Mouse (Mus musculus) urinary bladder, postnatal 25 days (tissue): ENCODE results near the gene Diexf.

ENCODE experiments used
- DNase-seq: peaks from one replicate; pipeline ENCODE4 v3.0.0; 2022; ENCODE audit warnings: low spot score

Gene Diexf

DNA sequence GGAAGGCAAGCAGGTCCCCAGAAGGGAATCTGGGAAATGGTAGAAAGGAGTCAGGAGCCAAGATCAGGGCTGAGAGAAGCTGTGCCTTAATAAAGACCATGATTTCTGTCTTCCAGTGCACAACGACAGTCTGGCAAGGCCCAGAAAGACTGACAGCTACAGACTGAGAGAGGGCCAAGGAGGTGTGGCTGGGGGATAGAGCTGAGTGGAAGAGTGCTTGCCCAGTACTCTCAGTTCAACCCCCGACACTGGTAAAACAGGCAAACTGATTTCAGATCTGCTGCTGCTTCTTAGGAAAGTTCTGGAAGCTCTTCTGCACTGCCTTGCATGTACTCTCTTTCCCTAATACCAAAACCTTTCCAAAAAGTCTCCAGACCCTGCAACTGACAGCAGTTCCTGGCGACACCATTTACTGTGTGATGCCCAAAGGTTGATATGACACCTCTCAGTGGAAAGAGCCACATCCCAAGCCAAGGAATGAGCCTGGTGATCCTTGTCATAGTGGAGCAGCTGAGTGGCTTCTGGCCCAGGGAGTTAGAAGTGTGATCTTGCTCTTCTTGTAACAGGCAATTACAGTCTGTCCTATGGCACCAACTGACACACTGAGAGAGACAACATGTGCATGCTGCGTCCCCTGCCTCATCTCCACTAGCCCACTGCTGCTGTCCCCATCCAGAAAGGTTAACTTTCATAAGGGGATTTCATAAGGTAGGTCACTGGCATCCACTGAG, 43.8 kb downstream of the Diexf start:
- no peak for DNase-seq

DNA sequence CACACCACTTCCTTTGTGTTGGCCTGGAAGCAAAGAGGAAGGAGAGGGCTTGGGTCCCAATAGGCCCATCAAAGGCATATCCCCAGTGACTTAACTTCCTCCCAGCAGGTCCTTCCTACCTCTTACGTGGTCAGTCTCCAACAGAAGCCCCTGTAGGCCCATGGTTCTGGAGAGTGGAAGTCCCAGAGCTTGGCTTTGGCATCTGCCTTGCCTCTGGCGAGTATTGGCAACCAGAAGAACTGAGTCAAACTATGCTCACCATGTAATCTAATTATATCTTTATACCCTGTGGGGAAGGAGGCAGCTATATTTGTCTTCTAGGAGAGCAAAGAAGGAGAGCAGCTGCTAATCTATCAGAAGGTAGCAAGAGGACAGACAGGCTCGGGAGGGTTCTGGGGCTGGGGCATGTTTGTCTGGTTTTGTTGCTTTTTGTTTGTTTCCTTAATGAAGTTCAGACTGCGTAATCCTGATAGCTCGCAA, 44.5 kb downstream of the Diexf start:
- no peak for DNase-seq

DNA sequence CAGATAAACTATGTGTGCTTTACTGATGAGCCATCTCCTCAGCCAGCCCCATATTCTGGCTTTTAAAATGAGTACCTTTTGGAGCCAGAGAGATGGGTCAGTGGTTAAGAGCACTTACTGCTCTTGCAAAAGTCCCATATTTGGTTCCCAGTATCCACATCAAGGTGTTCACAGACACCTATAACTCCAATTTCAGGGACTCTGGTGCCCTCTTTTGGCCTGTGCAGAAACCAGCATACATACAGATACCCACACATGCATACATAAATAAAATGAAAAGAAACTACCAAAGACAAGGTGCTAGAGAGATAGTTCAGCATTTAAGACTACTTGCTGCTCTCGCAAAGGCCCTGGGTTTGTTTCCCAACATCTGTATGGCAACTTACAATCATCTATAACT, 46.1 kb downstream of the Diexf start:
- no peak for DNase-seq

DNA sequence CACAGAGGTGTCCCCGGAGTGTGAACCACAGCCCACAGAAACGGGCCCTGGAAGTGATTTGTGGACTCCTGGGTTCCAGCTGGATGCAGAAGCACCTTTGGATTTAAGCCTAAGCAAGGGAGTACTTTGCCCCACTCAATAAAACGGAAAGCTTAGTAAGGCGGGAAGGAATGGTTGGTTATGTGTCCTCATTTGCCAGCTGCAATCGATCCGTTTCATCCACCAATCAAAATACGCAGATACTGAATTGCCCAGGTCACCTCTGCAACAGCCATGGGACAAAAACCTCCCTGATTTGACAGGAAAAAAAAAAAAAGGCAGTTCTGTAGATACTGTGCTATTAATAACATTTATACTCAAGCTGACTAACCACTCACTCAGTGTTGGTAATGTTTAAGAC, 47.0 kb downstream of the Diexf start:
- DNase-seq: no peak

DNA sequence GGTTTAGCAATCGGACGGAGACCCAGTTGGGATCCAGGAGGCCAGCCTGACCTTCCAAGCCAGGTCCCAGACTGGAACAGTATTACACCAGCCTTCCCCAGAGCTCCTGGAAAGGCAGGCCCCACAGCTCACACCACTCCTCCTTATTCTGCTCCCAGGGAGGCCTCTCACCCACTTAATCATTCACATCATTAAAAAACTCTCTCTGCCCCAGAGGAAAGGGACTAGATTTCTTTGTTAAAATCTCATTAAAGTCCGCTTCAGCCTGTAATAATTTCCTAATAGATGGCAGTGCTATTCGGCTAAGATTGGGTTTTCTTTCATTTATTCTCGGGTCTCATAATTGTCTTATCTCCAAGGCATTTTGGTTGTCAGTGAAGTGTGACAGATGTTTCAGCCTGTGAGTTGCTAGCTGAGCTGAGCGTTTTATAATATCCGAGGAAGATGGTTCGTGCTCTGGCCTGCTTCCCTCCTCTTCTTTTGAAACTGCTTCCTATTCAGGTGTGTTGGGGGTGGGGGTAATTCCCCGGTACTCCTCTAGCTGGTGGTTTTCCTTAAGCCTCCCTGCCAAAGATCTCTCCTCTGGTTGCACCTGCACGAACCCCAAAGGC, 47.7 kb downstream of the Diexf start:
- DNase-seq: no peak

DNA sequence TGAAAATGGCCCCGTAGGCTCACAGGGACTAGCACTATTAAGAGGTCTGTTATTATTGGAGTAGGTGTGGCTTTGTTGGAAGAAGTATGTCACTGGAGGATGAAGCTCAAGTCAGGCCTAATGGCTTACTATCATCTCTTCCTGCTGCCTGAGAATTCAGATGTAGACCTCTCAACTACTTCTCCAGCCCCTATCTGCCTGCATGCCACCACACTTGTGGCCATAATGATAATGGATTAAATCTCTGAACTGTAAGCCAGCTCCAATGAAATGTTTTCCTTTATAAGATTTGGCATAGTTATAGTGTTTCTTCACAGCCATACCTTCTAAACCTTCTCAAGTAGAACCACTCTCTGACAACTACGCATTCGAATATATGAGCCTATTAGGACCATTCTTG, 67.5 kb downstream of the Diexf start:
- DNase-seq: no peak

DNA sequence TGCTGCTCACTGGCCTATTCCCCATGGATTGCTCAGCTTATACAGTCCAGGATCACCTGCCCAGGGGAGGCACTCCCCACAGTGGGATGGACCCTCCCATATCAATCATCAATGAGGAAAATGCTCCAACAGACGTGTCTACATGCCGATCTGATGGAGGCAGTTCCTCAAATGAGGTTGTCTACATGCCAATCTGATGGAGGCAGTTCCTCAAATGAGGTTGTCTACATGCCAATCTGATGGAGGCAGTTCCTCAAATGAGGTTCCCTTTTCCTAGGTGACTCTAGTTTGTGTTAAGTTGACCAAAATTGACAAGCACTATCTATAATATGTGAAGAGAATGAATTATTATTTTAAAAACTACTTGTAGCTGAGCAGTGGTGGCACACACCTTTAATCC, 69.9 kb downstream of the Diexf start:
- no peak for DNase-seq

DNA sequence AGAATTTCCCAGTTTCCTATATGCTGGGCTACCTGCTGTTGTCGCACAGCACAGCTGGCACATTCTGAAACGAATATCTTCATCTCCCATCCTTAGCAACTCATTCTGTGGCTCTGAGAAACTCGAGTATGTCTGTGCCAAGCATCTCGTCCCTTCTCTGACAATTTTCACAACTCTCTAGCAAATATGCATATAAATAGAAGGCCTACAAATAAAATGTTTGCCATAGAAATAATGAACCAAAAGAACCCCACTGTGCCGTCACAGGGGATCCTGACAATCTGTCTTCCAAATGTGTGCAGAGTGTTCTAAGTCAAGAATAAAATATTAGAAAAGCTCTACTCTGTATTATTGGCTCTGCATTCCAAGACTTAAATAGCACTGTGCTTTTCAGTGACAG, 70.5 kb downstream of the Diexf start:
- no peak for DNase-seq

DNA sequence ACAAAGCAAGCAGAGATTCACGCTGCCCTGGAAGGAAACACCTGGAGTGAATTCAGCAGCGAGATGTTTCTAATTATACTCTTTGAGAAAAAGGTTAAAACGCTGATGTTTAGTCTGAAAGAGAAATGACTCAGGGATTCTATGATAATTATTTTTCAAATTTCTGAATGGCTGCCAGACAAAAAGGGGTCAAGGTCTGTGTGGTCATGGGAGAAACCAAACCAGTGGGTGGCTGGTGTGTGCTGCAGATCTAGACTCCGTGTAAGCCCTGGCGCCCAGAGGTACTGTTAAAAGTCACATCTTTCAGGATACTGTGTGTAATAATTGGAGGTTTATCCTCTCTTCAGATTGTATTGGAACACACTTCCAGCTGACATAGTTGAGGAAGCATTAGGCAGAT, 75.7 kb downstream of the Diexf start:
- DNase-seq: no peak

DNA sequence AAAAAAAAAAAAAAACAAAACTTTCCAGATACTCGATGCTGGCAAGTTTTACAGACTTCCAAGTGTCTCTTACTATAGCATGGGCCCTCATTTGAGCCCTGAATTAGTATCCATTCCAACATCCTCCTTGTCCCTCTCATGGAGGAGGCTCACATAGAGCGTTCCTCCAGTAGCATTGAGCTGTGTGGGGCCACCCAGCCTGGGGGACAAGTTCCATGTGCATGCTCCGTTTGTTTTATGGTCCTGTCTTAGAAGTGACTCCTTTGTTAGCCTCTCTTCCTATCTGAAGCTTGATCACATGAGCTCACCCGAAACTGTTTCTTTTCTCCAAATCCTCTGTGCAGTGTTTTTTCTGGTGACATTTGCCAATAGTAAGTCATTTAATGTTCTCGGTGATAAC, 77.0 kb downstream of the Diexf start:
- DNase-seq: no peak

DNA sequence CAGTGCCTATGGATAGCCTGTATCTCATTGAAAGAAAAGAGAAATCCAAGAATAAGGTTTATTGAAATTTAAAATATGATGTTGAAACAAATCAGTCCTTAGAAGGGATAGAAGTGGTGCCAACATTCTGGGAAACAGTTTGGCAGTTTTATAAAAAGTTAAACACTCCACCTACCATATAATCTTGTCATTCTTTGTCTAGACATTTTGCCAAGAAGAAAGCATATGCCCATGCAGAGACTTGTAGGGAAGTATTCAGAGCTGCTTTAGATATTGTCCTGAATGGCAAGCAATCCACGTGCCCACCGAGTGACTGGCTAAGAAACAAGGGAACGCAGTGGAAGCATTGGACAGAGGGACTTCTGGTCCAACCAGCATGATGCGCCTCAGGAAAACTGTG, 82.5 kb downstream of the Diexf start:
- DNase-seq: no peak

DNA sequence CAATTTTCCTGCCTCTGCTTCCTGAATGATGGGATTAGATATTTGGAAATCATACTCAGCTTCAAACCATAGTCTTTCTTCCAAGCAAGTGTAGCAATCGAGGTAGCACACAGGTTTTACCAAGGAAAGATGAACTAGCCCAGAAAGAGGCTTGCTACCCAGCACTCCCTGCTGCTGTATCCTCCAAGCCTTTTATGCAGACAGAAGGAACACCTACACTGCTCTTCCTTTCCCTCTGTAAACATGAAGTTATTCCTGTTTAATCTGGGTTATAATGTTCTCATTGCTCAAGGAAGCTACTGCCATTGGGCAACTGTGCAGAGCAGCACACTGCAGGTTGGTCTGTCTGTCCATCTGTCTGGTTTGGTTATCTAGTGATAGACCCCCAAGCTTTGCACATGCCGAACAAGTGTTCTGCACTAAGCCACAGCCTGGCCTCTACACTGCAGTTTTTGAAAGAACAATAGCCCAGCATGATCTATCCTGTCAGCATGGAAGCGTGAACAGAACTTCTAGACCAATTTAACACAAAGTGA, 87.2 kb downstream of the Diexf start:
- DNase-seq: no peak
